Comparison of ENCODE assay signal across 1 mouse cellular context in the genomic region with DNA sequence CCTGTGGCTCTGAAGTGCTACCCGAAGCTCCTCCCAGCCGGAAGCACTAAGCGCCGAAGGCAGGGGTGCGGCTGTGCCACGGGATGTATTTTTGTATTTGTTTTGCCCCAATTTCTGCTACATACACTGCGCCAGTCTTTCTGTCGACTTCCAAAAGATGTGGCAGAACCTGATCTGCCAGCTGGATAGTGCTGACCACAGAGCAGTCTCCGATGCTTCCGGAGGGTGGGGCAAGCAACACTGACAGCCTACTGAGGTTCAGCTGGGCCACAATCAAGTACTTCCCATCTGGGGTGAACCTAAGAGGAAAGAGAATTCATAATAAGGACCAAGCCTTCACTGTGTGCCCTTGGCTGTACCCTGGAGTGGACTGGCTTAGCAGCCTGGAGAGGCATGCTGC.
TF ChIP-seq lines count a peak whose summit lies in the region.

No protein-coding gene starts in this region.

TF ChIP-seq in ES-E14, 5 proteins besides CTCF, POLR2A, EP300 and RAD21:
- TF ChIP-seq CHD2 (IDR thresholded peaks at IDR 0.05; ENCODE audit: low read depth, low read length) (no peak), ZC3H11A (IDR thresholded peaks at IDR 0.05; ENCODE audit: borderline replicate concordance, low read depth, low read length) (no peak), MAFK (IDR thresholded peaks at IDR 0.05; ENCODE audit: insufficient read depth, low read depth, low read length) (no peak)
